Mouse (Mus musculus): ENCODE data around the gene Ptgis. TPM values are rescaled to one million over a fixed set of nuclear protein-coding genes. Genes with fewer than 3 reads are reported as not detected.

Gene Ptgis
- polyA plus RNA-seq, 1 experiment from 2014 or later: 8.1 TPM

- Histone ChIP-seq H3K36me3 (ENCODE audit: control insufficient read depth, insufficient read depth, low read length) (no peaks in the 10 kb centered on the region), H3K27me3 (ENCODE audit: control insufficient read depth, insufficient read depth, low read length) (no peaks in the 10 kb centered on the region), H3K4me1 (replicated peaks; ENCODE audit: control insufficient read depth, insufficient read depth, low read length) (peaks cover 2% of the 10 kb centered on the region), H3K4me3 (ENCODE audit: low read depth, low read length) (no peak overlapping the region), H3K4me2 (ENCODE audit: low read depth, low read length, severe bottlenecking) (no peak overlapping the region), H3K9ac (ENCODE audit: low read length) (no peak overlapping the region), H3K27ac (ENCODE audit: low read depth, low read length) (no peak overlapping the region), H3K9me3 (ENCODE audit: control insufficient read depth, low read length) (no peaks in the 10 kb centered on the region)
- DNase-seq (ENCODE audit: low spot score): no peak
- WGBS: 75% methylated on average over 7 of the region's 7 CpGs
- no peak for ATAC-seq (replicated peaks; ENCODE audit: low FRiP score)
Observed at GRCm38 (mm10) chr2:167254185-167254584, 13.8 kb upstream of the Ptgis start.

- WGBS: 86% methylated on average over 5 of the region's 5 CpGs
- Histone ChIP-seq H3K9me3 (ENCODE audit: control insufficient read depth, low read length) (no peaks in the 10 kb centered on the region), H3K4me2 (ENCODE audit: low read depth, low read length, severe bottlenecking) (no peak overlapping the region), H3K4me1 (replicated peaks; ENCODE audit: control insufficient read depth, insufficient read depth, low read length) (peaks cover 2% of the 10 kb centered on the region), H3K27ac (ENCODE audit: low read depth, low read length) (no peak overlapping the region), H3K36me3 (ENCODE audit: control insufficient read depth, insufficient read depth, low read length) (no peaks in the 10 kb centered on the region), H3K4me3 (ENCODE audit: low read depth, low read length) (no peak overlapping the region), H3K27me3 (ENCODE audit: control insufficient read depth, insufficient read depth, low read length) (no peaks in the 10 kb centered on the region), H3K9ac (ENCODE audit: low read length) (no peak overlapping the region)
- no peak for DNase-seq (ENCODE audit: low spot score)
- ATAC-seq (replicated peaks; ENCODE audit: low FRiP score): no peak
Observed at GRCm38 (mm10) chr2:167253476-167253875, 13.1 kb upstream of the Ptgis start.

GRCm38 (mm10) chr2:167252057-167252687 lies 11.8 kb upstream of the Ptgis start:
- no peak for ATAC-seq (replicated peaks; ENCODE audit: low FRiP score)
- H3K27ac ChIP-seq (ENCODE audit: low read depth, low read length): no peak overlapping the region
- WGBS: 42% methylated on average over 3 of the region's 3 CpGs
- H3K27me3 ChIP-seq (ENCODE audit: control insufficient read depth, insufficient read depth, low read length): no peaks in the 10 kb centered on the region
- no peaks in the 10 kb centered on the region for H3K9me3 ChIP-seq (ENCODE audit: control insufficient read depth, low read length)
- no peak for DNase-seq (ENCODE audit: low spot score)
- 0 out of 2 replicates have a peak overlapping the region, but pooled peaks have one; percentile 5 for H3K9ac ChIP-seq (ENCODE audit: low read length)
- H3K4me1 ChIP-seq (replicated peaks; ENCODE audit: control insufficient read depth, insufficient read depth, low read length): peaks cover 2% of the 10 kb centered on the region
- no peak overlapping the region for H3K4me2 ChIP-seq (ENCODE audit: low read depth, low read length, severe bottlenecking)
- H3K36me3 ChIP-seq (ENCODE audit: control insufficient read depth, insufficient read depth, low read length): no peaks in the 10 kb centered on the region
- H3K4me3 ChIP-seq (ENCODE audit: low read depth, low read length): no peak overlapping the region

- no peaks in the 10 kb centered on the region for H3K27me3 ChIP-seq (ENCODE audit: control insufficient read depth, insufficient read depth, low read length)
- DNase-seq (ENCODE audit: low spot score): no peak
- H3K27ac ChIP-seq (ENCODE audit: low read depth, low read length): no peak overlapping the region
- 30% methylated on average over 7 of the region's 7 CpGs for WGBS
- H3K9me3 ChIP-seq (ENCODE audit: control insufficient read depth, low read length): no peaks in the 10 kb centered on the region
- H3K4me3 ChIP-seq (ENCODE audit: low read depth, low read length): no peak overlapping the region
- no peak overlapping the region for H3K9ac ChIP-seq (ENCODE audit: low read length)
- no peak for ATAC-seq (replicated peaks; ENCODE audit: low FRiP score)
- H3K36me3 ChIP-seq (ENCODE audit: control insufficient read depth, insufficient read depth, low read length): no peaks in the 10 kb centered on the region
- 0 out of 2 replicates have a peak overlapping the region, but pooled peaks have one; percentile 5 for H3K4me2 ChIP-seq (ENCODE audit: low read depth, low read length, severe bottlenecking)
- H3K4me1 ChIP-seq (replicated peaks; ENCODE audit: control insufficient read depth, insufficient read depth, low read length): peaks cover 2% of the 10 kb centered on the region
Observed at GRCm38 (mm10) chr2:167250736-167251337, 10.4 kb upstream of the Ptgis start.

- ATAC-seq (replicated peaks; ENCODE audit: low FRiP score): no peak
- H3K9me3 ChIP-seq (ENCODE audit: control insufficient read depth, low read length): no peaks in the 10 kb centered on the region
- H3K4me3 ChIP-seq (ENCODE audit: low read depth, low read length): no peak overlapping the region
- 0 out of 2 replicates have a peak overlapping the region, but pooled peaks have one; percentile 5 for H3K4me2 ChIP-seq (ENCODE audit: low read depth, low read length, severe bottlenecking)
- H3K9ac ChIP-seq (ENCODE audit: low read length): no peak overlapping the region
- no peak overlapping the region for H3K27ac ChIP-seq (ENCODE audit: low read depth, low read length)
- H3K36me3 ChIP-seq (ENCODE audit: control insufficient read depth, insufficient read depth, low read length): no peaks in the 10 kb centered on the region
- peaks cover 2% of the 10 kb centered on the region for H3K4me1 ChIP-seq (replicated peaks; ENCODE audit: control insufficient read depth, insufficient read depth, low read length)
- H3K27me3 ChIP-seq (ENCODE audit: control insufficient read depth, insufficient read depth, low read length): no peaks in the 10 kb centered on the region
- 63% methylated on average over 8 of the region's 11 CpGs for WGBS
- no peak for DNase-seq (ENCODE audit: low spot score)
Observed at GRCm38 (mm10) chr2:167250003-167250735, 9.8 kb upstream of the Ptgis start.

GRCm38 (mm10) chr2:167249591-167249990 lies 9.2 kb upstream of the Ptgis start:
- H3K9ac ChIP-seq (ENCODE audit: low read length): no peak overlapping the region
- 75% methylated on average over 3 of the region's 3 CpGs for WGBS
- H3K27ac ChIP-seq (ENCODE audit: low read depth, low read length): no peak overlapping the region
- 0 out of 2 replicates have a peak, but pooled peaks cover 2% of the 10 kb centered on the region for H3K9me3 ChIP-seq (ENCODE audit: control insufficient read depth, low read length)
- ATAC-seq (replicated peaks; ENCODE audit: low FRiP score) (no peak), DNase-seq (ENCODE audit: low spot score) (no peak)
- H3K4me2 ChIP-seq (ENCODE audit: low read depth, low read length, severe bottlenecking): no peak overlapping the region
- no peaks in the 10 kb centered on the region for H3K36me3 ChIP-seq (ENCODE audit: control insufficient read depth, insufficient read depth, low read length)
- H3K4me3 ChIP-seq (ENCODE audit: low read depth, low read length): no peak overlapping the region
- no peaks in the 10 kb centered on the region for H3K27me3 ChIP-seq (ENCODE audit: control insufficient read depth, insufficient read depth, low read length)
- H3K4me1 ChIP-seq (replicated peaks; ENCODE audit: control insufficient read depth, insufficient read depth, low read length): peaks cover 2% of the 10 kb centered on the region

GRCm38 (mm10) chr2:167247823-167248222 lies 7.4 kb upstream of the Ptgis start:
- ATAC-seq (replicated peaks; ENCODE audit: low FRiP score) (no peak), DNase-seq (ENCODE audit: low spot score) (no peak)
- no peak overlapping the region for H3K4me2 ChIP-seq (ENCODE audit: low read depth, low read length, severe bottlenecking)
- H3K27me3 ChIP-seq (ENCODE audit: control insufficient read depth, insufficient read depth, low read length): no peaks in the 10 kb centered on the region
- H3K9ac ChIP-seq (ENCODE audit: low read length): no peak overlapping the region
- WGBS: 43% methylated on average over 2 of the region's 2 CpGs
- 0 out of 2 replicates have a peak, but pooled peaks cover 2% of the 10 kb centered on the region for H3K9me3 ChIP-seq (ENCODE audit: control insufficient read depth, low read length)
- H3K4me3 ChIP-seq (ENCODE audit: low read depth, low read length): no peak overlapping the region
- no peak overlapping the region for H3K27ac ChIP-seq (ENCODE audit: low read depth, low read length)
- H3K4me1 ChIP-seq (replicated peaks; ENCODE audit: control insufficient read depth, insufficient read depth, low read length): peaks cover 2% of the 10 kb centered on the region
- no peaks in the 10 kb centered on the region for H3K36me3 ChIP-seq (ENCODE audit: control insufficient read depth, insufficient read depth, low read length)

GRCm38 (mm10) chr2:167246704-167247103 lies 6.3 kb upstream of the Ptgis start:
- Histone ChIP-seq H3K27me3 (ENCODE audit: control insufficient read depth, insufficient read depth, low read length) (no peaks in the 10 kb centered on the region), H3K4me2 (ENCODE audit: low read depth, low read length, severe bottlenecking) (no peak overlapping the region), H3K9me3 (ENCODE audit: control insufficient read depth, low read length) (0 out of 2 replicates have a peak, but pooled peaks cover 2% of the 10 kb centered on the region), H3K9ac (ENCODE audit: low read length) (no peak overlapping the region), H3K27ac (ENCODE audit: low read depth, low read length) (no peak overlapping the region), H3K4me1 (replicated peaks; ENCODE audit: control insufficient read depth, insufficient read depth, low read length) (peaks cover 2% of the 10 kb centered on the region), H3K4me3 (ENCODE audit: low read depth, low read length) (no peak overlapping the region), H3K36me3 (ENCODE audit: control insufficient read depth, insufficient read depth, low read length) (no peaks in the 10 kb centered on the region)
- ATAC-seq (replicated peaks; ENCODE audit: low FRiP score) (no peak), DNase-seq (ENCODE audit: low spot score) (no peak)
- WGBS: 80% methylated on average over 7 of the region's 7 CpGs
